Mouse (Mus musculus) neural tube, embryonic 15.5 days (tissue): ENCODE measurements around the gene Cdk5rap1. TPM values are rescaled to one million over a fixed set of nuclear protein-coding genes. Genes with fewer than 3 reads are reported as not detected.

Source experiments
- ATAC-seq: fragments of 200-750 bp; cut with Nextera tagmentation; 2 replicates; pipeline ENCODE4 v1.8.0; 2017; ENCODE audit warnings: mild to moderate bottlenecking, moderate TSS enrichment, moderate library complexity; ENCODE audit not compliant: low FRiP score
- H3K27ac ChIP-seq: fragments of 300-500 bp; sonication (generic); replicated peaks from 2 replicates; pipeline ENCODE4 v1.5.1; 2015; ENCODE audit warnings: mild to moderate bottlenecking, inconsistent platforms
- H3K27me3 ChIP-seq: fragments of 300-500 bp; sonication (generic); replicated peaks from 2 replicates; pipeline ENCODE4 v1.6.1; 2015; ENCODE audit warnings: inconsistent platforms
- H3K36me3 ChIP-seq: fragments of 300-500 bp; sonication (generic); 2 replicates; pipeline ENCODE4 v1.6.1; 2015; ENCODE audit warnings: inconsistent platforms
- H3K4me1 ChIP-seq: fragments of 300-500 bp; sonication (generic); 2 replicates; pipeline ENCODE4 v1.6.1; 2015; ENCODE audit warnings: inconsistent platforms
- H3K4me2 ChIP-seq: fragments of 300-500 bp; sonication (generic); 2 replicates; pipeline ENCODE4 v1.6.1; 2015; ENCODE audit warnings: inconsistent platforms, mild to moderate bottlenecking, moderate library complexity
- H3K4me3 ChIP-seq: fragments of 300-500 bp; sonication (generic); replicated peaks from 2 replicates; pipeline ENCODE4 v1.5.1; 2015; ENCODE audit warnings: mild to moderate bottlenecking, inconsistent platforms
- H3K9ac ChIP-seq: fragments of 300-500 bp; sonication (generic); replicated peaks from 2 replicates; pipeline ENCODE4 v1.6.1; 2015; ENCODE audit warnings: mild to moderate bottlenecking, inconsistent platforms
- H3K9me3 ChIP-seq: fragments of 300-500 bp; sonication (generic); replicated peaks from 2 replicates; pipeline ENCODE4 v1.6.1; 2016; ENCODE audit warnings: inconsistent platforms
- WGBS: fragments of 180-500 bp; shearing (Covaris S2); methylation state at CpG from one replicate; pipeline ENCODE4 v1.1.7; 2015; ENCODE audit warnings: mixed read lengths; 5-methylcytosine and 5-hydroxymethylcytosine counted together
- polyA plus RNA-seq: library from polyadenylated mRNA; unstranded; fragments of >200 nt; fragmentation: Nextera tagmentation; extraction: Ambion mirVana; gene quantifications from 2 replicates; pipeline ENCODE4 v1.2.1, GENCODE M21; 2015

Gene Cdk5rap1
- 13.7 and 13.8 TPM in 2 replicates for polyA plus RNA-seq

GRCm38 (mm10) chr2:154372842-154373500, at the start of gene Cdk5rap1:
Cdk5rap1 (minus strand) TSS chr2:154373010.
- 16% methylated on average over 9 of the region's 9 CpGs for WGBS
- H3K9me3 ChIP-seq: no peaks in the 10 kb centered on the region
- ATAC-seq: peak; percentile 56; the same call in 1 of the 2 replicates
- H3K4me1 ChIP-seq: peaks cover 10% of the 10 kb centered on the region
- H3K27ac ChIP-seq: peak within 1 kb of the TSS; percentile 90
- peaks cover 12% of the 10 kb centered on the region; the same call in 1 of the 2 replicates for H3K36me3 ChIP-seq
- peak within 1 kb of the TSS; percentile 92 for H3K4me3 ChIP-seq
- H3K9ac ChIP-seq: peak within 1 kb of the TSS; percentile 80
- peak within 1 kb of the TSS; percentile 75 for H3K4me2 ChIP-seq
- H3K27me3 ChIP-seq: no peaks in the 10 kb centered on the region

GRCm38 (mm10) chr2:154422181-154422580, 49.4 kb upstream of the Cdk5rap1 start:
- WGBS: 70% methylated on average over 5 of the region's 5 CpGs
- Histone ChIP-seq H3K4me3 (no peak overlapping the region), H3K27ac (no peak overlapping the region), H3K36me3 (no peaks in the 10 kb centered on the region), H3K4me2 (no peak overlapping the region), H3K9ac (no peak overlapping the region), H3K4me1 (peaks cover 19% of the 10 kb centered on the region), H3K27me3 (no peaks in the 10 kb centered on the region), H3K9me3 (no peaks in the 10 kb centered on the region)
- no peak for ATAC-seq

- 22% methylated on average over 7 of the region's 7 CpGs for WGBS
- no peak overlapping the region for H3K9ac ChIP-seq
Observed at GRCm38 (mm10) chr2:154420942-154421731, 48.3 kb upstream of the Cdk5rap1 start.

GRCm38 (mm10) chr2:154419631-154420515, 47.1 kb upstream of the Cdk5rap1 start:
- Histone ChIP-seq H3K4me2 (no peak overlapping the region), H3K27ac (0 out of 2 replicates have a peak overlapping the region, but pooled peaks have one; percentile 39), H3K4me1 (peaks cover 9% of the 10 kb centered on the region; the same call in 1 of the 2 replicates), H3K4me3 (no peak overlapping the region), H3K36me3 (no peaks in the 10 kb centered on the region), H3K9ac (no peak overlapping the region), H3K9me3 (no peaks in the 10 kb centered on the region), H3K27me3 (no peaks in the 10 kb centered on the region)
- no peak for ATAC-seq
- WGBS: 65% methylated on average over 9 of the region's 9 CpGs

More at GRCm38 (mm10) chr2:154420942-154421731, 48.3 kb upstream of the Cdk5rap1 start:
- peak; percentile 73 for ATAC-seq
- Histone ChIP-seq H3K4me3 (no peak overlapping the region), H3K27ac (no peak overlapping the region), H3K4me2 (no peak overlapping the region), H3K36me3 (no peaks in the 10 kb centered on the region), H3K9me3 (no peaks in the 10 kb centered on the region), H3K4me1 (peaks cover 12% of the 10 kb centered on the region), H3K27me3 (no peaks in the 10 kb centered on the region)

- ATAC-seq: no peak
Observed at GRCm38 (mm10) chr2:154418001-154418400, 45.2 kb upstream of the Cdk5rap1 start.

GRCm38 (mm10) chr2:154417107-154417506, 44.3 kb upstream of the Cdk5rap1 start:
- ATAC-seq: no peak
- Histone ChIP-seq H3K4me2 (no peak overlapping the region), H3K4me3 (no peak overlapping the region), H3K9me3 (no peaks in the 10 kb centered on the region), H3K9ac (no peak overlapping the region), H3K27ac (no peak overlapping the region), H3K4me1 (peaks cover 9% of the 10 kb centered on the region; the same call in 1 of the 2 replicates), H3K27me3 (no peaks in the 10 kb centered on the region), H3K36me3 (no peaks in the 10 kb centered on the region)
- 9% methylated on average over 3 of the region's 3 CpGs for WGBS

More at GRCm38 (mm10) chr2:154418001-154418400, 45.2 kb upstream of the Cdk5rap1 start:
- Histone ChIP-seq H3K9ac (no peak overlapping the region), H3K4me3 (no peak overlapping the region), H3K4me1 (peaks cover 9% of the 10 kb centered on the region; the same call in 1 of the 2 replicates), H3K36me3 (no peaks in the 10 kb centered on the region), H3K4me2 (no peak overlapping the region), H3K9me3 (no peaks in the 10 kb centered on the region), H3K27me3 (no peaks in the 10 kb centered on the region), H3K27ac (no peak overlapping the region)
- WGBS: 94% methylated on average over 7 of the region's 7 CpGs

GRCm38 (mm10) chr2:154412018-154412666, 39.3 kb upstream of the Cdk5rap1 start:
- no peak overlapping the region for H3K27ac ChIP-seq
- no peak for ATAC-seq
- H3K4me2 ChIP-seq: no peak overlapping the region
- H3K36me3 ChIP-seq: no peaks in the 10 kb centered on the region
- peaks cover 3% of the 10 kb centered on the region; the same call in 1 of the 2 replicates for H3K27me3 ChIP-seq
- no peaks in the 10 kb centered on the region for H3K9me3 ChIP-seq
- peaks cover 10% of the 10 kb centered on the region for H3K4me1 ChIP-seq
- 70% methylated on average over 7 of the region's 7 CpGs for WGBS
- no peak overlapping the region for H3K4me3 ChIP-seq
- no peak overlapping the region for H3K9ac ChIP-seq

- no peaks in the 10 kb centered on the region for H3K36me3 ChIP-seq
- H3K4me2 ChIP-seq: no peak overlapping the region
- no peak overlapping the region for H3K9ac ChIP-seq
- WGBS: 54% methylated on average over 2 of the region's 2 CpGs
- no peak overlapping the region for H3K27ac ChIP-seq
- H3K4me1 ChIP-seq: peaks cover 27% of the 10 kb centered on the region
- peaks cover 3% of the 10 kb centered on the region; the same call in 1 of the 2 replicates for H3K27me3 ChIP-seq
- ATAC-seq: no peak
- no peaks in the 10 kb centered on the region for H3K9me3 ChIP-seq
- no peak overlapping the region for H3K4me3 ChIP-seq
Observed at GRCm38 (mm10) chr2:154410355-154410754, 37.5 kb upstream of the Cdk5rap1 start.

- Histone ChIP-seq H3K9ac (peak within 1 kb of the TSS; percentile 52), H3K4me2 (peak within 1 kb of the TSS; percentile 70), H3K27me3 (peaks cover 3% of the 10 kb centered on the region; the same call in 1 of the 2 replicates), H3K4me1 (peaks cover 40% of the 10 kb centered on the region), H3K4me3 (peak within 1 kb of the TSS; percentile 63), H3K27ac (peak within 1 kb of the TSS; percentile 63), H3K9me3 (no peaks in the 10 kb centered on the region), H3K36me3 (no peaks in the 10 kb centered on the region)
- ATAC-seq: peak; percentile 83
- 1% methylated on average over 82 of the region's 84 CpGs for WGBS
Observed at GRCm38 (mm10) chr2:154407643-154408445, 35.0 kb upstream of the Cdk5rap1 start, which contains the start of gene Snta1. Snta1 (minus strand) TSS chr2:154408099.

GRCm38 (mm10) chr2:154407063-154407642, 34.3 kb upstream of the Cdk5rap1 start:
- peaks cover 3% of the 10 kb centered on the region; the same call in 1 of the 2 replicates for H3K27me3 ChIP-seq
- H3K9ac ChIP-seq: peak overlapping the region; percentile 52
- H3K27ac ChIP-seq: peak overlapping the region; percentile 63; the same call in 1 of the 2 replicates
- H3K4me2 ChIP-seq: peak overlapping the region; percentile 70
- 27% methylated on average over 11 of the region's 11 CpGs for WGBS
- H3K9me3 ChIP-seq: no peaks in the 10 kb centered on the region
- H3K36me3 ChIP-seq: no peaks in the 10 kb centered on the region
- 0 out of 2 replicates have a peak, but pooled peaks have one; percentile 4 for ATAC-seq
- peaks cover 42% of the 10 kb centered on the region for H3K4me1 ChIP-seq
- peak overlapping the region; percentile 63 for H3K4me3 ChIP-seq
